Mouse (Mus musculus) NIH3T3 (cell line): ENCODE measurements around the gene Abhd4.
"Not testable (repeated sequence)": the region's sequence is repeated elsewhere in the genome, so short reads cannot be mapped to it uniquely, and the experiment has no call there.

ENCODE experiments used
- DNase-seq: peaks from one replicate; pipeline ENCODE4 v3.0.0-alpha.2; 2012; ENCODE audit warnings: low read depth

Abhd4 gene

GRCm38 (mm10) chr14:54223315-54224063 lies 30.5 kb upstream of the Abhd4 start:
- no peak for DNase-seq

DNA sequence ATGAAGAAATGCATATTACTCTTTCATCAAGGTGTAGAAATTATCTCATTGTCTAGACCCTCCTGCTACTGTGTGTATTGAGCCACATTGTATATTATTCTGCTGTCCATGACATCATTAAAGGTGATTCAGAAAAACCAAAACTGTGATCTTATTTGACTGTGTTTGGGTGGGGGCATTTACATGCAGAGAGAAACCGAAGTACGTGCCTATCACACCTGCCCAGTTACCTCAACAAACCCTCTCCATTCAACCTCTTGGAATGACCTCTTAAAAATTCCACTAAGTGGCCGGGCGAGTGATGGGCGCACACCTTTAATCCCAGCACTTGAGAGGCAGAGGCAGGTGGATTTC lies 29.9 kb upstream of the Abhd4 start:
- DNase-seq = no peak

- DNase-seq = no peak
Observed at GRCm38 (mm10) chr14:54224484-54225467, 29.2 kb upstream of the Abhd4 start.

DNA sequence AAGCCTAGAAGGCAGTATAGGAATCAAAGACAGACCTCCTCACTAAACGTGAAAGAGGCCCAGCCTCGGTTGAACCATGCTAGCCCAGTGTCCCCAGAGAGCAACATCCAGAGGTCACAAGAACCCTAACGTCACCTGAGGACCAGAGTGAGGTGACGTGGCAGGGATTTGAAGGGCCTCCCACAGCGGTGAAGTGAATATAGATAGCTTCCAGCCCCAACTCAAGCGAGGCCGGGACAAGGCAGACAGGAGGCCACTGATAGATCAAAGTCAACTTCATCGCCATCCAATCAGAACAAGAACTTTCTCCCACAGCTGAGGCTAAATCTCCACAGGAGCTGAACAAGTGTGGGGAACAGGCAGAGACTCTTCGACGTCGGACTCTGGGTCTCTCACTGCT lies 28.3 kb upstream of the Abhd4 start:
- no peak for DNase-seq

- DNase-seq = peak; percentile 31
Observed at GRCm38 (mm10) chr14:54226911-54227811, 26.8 kb upstream of the Abhd4 start.

- peak; percentile 80 for DNase-seq
Observed at GRCm38 (mm10) chr14:54227911-54228451, 26.0 kb upstream of the Abhd4 start.

- no peak for DNase-seq
Observed at GRCm38 (mm10) chr14:54228501-54228900, 25.5 kb upstream of the Abhd4 start.

- no peak for DNase-seq
Observed at GRCm38 (mm10) chr14:54228933-54229713, 24.9 kb upstream of the Abhd4 start.

- not testable (repeated sequence) for DNase-seq
Observed at GRCm38 (mm10) chr14:54229849-54230248, 24.1 kb upstream of the Abhd4 start.

GRCm38 (mm10) chr14:54230638-54231150 lies 23.3 kb upstream of the Abhd4 start:
- DNase-seq = no peak

- DNase-seq = no peak
Observed at GRCm38 (mm10) chr14:54231176-54231956, 22.6 kb upstream of the Abhd4 start.

DNA sequence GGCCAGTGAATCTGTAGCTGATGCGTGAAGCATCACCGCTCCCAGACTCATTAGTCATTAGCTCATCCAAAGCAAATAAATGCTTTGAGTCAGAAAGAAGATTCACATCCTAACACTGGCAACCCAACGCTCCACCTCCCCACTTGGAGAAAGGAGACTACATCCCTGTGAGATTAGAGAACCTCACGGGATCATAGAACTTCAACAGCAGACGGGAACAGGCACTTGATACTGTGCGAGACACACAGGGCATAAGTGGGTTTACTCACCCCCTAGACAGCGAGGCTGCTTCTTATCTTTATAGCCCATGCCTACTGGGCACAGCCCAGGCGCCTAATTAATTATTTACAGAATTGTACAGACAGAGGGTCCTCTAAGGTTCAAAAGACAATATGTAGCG lies 21.8 kb upstream of the Abhd4 start:
- DNase-seq = no peak

DNA sequence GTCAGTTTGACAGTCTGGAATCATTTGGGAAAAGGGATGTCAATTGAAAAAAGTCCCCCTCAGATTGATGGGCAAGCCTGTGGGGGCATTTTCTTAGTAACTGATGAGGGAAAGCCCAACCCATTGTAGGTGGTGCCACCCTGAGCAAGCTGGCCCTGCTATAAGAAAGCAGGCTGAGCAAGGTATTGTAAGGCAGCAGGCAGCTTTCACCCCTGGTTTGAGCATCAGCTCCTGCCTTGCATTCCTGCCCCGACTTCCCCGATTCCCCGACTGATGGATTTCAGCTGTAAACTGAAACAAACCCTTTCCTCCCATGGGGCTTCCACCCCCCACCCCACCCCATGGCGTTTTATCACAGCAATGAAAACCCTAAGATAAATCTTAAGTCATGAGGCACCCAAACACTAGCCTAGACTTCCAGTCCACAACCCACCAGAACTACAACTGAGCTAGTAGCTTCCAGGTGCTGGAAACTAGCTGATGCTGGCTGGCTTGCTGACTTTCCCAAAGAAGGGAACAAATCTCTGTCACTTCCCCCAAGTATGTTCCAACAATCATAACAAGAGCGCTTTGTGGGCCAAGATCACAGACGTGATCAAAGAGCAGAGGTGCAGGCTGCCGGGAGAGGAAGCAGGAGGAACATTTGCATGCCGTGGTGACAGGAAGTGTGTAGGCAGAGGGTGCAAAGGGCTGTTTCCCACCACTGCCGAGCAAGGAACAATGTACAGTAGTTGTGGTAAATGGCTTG lies 21.0 kb upstream of the Abhd4 start:
- no peak for DNase-seq

DNA sequence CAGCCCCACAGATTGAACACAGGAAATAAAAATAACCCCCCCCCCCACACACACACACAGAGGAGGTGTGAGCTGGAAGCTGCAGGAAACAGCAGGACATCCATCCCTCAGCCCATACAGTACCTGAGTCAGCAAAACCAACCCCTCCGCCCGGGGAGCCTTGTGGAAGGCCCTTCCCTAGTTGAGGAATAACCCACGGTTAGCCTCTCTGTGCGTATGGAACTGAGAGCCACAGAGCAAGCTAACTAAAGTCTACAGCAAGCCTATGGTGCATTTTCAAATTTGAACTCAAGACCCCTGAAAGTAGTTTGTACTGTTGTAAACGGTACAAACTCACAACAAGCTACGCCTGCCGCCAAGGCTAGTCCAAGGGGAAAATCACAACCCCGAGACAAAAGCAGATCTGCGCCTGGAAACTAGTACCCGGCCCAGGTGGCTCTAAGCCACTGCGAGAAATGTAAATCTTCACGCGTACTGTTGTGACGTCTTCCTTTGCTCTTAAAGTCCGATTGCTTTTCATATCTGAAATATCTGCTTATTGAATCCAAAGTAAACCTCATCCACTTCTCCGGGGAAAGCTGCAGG lies 20.3 kb upstream of the Abhd4 start:
- no peak for DNase-seq

DNA sequence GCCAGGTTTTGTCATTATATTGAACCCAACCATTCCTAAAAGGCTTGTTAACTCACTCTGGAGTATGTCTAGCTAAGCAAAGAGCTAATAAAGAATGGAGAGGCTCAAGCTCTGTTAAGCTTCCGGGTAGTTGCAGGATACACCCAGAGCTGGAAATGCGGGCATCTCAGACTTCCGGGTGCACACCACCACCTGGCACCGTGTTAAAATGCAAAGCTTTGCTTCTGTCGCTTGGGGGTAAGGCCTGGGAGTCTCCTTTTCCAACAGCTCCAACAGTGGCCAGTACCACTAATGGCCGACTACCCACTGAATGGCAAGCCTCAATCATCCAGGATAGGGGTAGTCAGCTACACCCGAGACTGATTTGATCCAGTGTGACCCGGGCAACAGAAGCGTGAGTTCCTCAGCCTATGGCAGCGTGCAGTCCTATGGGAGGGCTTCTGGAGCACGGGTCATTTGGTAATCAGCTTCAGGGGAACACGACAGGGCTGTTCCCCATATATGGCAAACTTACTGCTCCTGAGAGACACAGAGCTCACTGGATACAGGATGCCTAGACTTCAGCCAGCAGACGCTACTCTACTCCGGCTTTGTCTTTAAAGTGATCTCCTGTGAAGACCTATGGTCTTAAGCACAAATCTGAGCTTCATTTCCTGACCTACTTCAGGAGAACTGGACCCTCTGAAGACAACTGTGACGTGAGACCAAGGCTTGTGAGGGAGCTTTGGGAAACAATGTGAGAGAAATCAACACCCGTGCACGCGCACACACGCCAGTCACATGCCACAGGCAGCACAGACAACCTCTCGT lies 19.6 kb upstream of the Abhd4 start:
- DNase-seq = no peak

- DNase-seq = no peak
Observed at GRCm38 (mm10) chr14:54235825-54236540, 18.0 kb upstream of the Abhd4 start.

GRCm38 (mm10) chr14:54236881-54237280 lies 17.1 kb upstream of the Abhd4 start:
- DNase-seq = no peak
